Mouse (Mus musculus) small intestine, adult 2 months (tissue): ENCODE measurements around the gene Arl6ip1. TPM values are rescaled to one million over a fixed set of nuclear protein-coding genes. Genes with fewer than 3 reads are reported as not detected.

Experiments
- H3K27ac ChIP-seq: fragments of 200-500 bp; 2 replicates; pipeline ENCODE4 v1.5.1; 2012; ENCODE audit warnings: low read depth, low read length, control low read depth, inconsistent platforms; ENCODE audit not compliant: insufficient read depth
- H3K27me3 ChIP-seq: fragments of 200-500 bp; 2 replicates; pipeline ENCODE4 v1.6.1; 2012; ENCODE audit warnings: mild to moderate bottlenecking, moderate library complexity, low read length, inconsistent platforms; ENCODE audit not compliant: control insufficient read depth, insufficient read depth
- H3K36me3 ChIP-seq: fragments of 200-500 bp; 2 replicates; pipeline ENCODE4 v1.6.1; 2012; ENCODE audit warnings: mild to moderate bottlenecking, low read length, control low read depth, inconsistent platforms; ENCODE audit not compliant: control insufficient read depth, insufficient read depth
- H3K4me1 ChIP-seq: fragments of 200-500 bp; 2 replicates; pipeline ENCODE4 v1.6.1; 2012; ENCODE audit warnings: low read length, inconsistent platforms, mixed read lengths; ENCODE audit not compliant: control insufficient read depth, insufficient read depth, insufficient read length
- H3K4me3 ChIP-seq: fragments of 200-500 bp; 2 replicates; pipeline ENCODE4 v1.5.1; 2012; ENCODE audit warnings: low read depth, mild to moderate bottlenecking, control low read depth, inconsistent platforms, low read length, moderate library complexity
- CTCF ChIP-seq: fragments of 200-500 bp; IDR thresholded peaks from 2 replicates; pipeline ENCODE4 v1.5.1; 2012; ENCODE audit warnings: low read depth, mild to moderate bottlenecking, control low read depth, inconsistent platforms, low read length, moderate library complexity, mixed read lengths; ENCODE audit not compliant: insufficient replicate concordance, insufficient read length; ENCODE audit errors: extremely low read depth
- POLR2A ChIP-seq: fragments of 200-500 bp; IDR thresholded peaks from 2 replicates; pipeline ENCODE4 v1.6.1; 2012; ENCODE audit warnings: low read depth, mild to moderate bottlenecking, control low read depth, inconsistent platforms, low read length, moderate library complexity
- WGBS: fragments of 180-500 bp; shearing (Covaris S2); methylation state at CpG from one replicate; pipeline ENCODE4 v1.1.7; 2018; 5-methylcytosine and 5-hydroxymethylcytosine counted together
- polyA plus RNA-seq: library from polyadenylated mRNA; depleted of rRNA; stranded (reverse); fragments of >200 nt; gene quantifications from 2 replicates; pipeline ENCODE4 v1.2.3, GENCODE M21; 2012

Gene Arl6ip1
- polyA plus RNA-seq, 1 experiment, result 99.7 TPM

GRCm38 (mm10) chr7:118122235-118122634, 7.2 kb downstream of the Arl6ip1 start:
- Histone ChIP-seq H3K4me1 (peaks cover 2% of the 10 kb centered on the region; the same call in 1 of the 2 replicates), H3K27me3 (no peaks in the 10 kb centered on the region), H3K27ac (no peak overlapping the region), H3K36me3 (peaks cover 60% of the 10 kb centered on the region), H3K4me3 (no peak overlapping the region)
- TF ChIP-seq POLR2A, result no peak
- no peak for TF ChIP-seq CTCF
- WGBS, result 97% methylated on average over 7 of the region's 7 CpGs

- TF ChIP-seq CTCF (no peak), POLR2A (no peak)
- WGBS, result 85% methylated on average over 1 of the region's 1 CpGs
- Histone ChIP-seq H3K4me1 (peaks cover under 1% of the 10 kb centered on the region; the same call in 1 of the 2 replicates), H3K27me3 (no peaks in the 10 kb centered on the region), H3K27ac (no peak overlapping the region), H3K4me3 (no peak overlapping the region), H3K36me3 (peaks cover 47% of the 10 kb centered on the region)
Measured at GRCm38 (mm10) chr7:118120654-118121053, 8.8 kb downstream of the Arl6ip1 start.

- H3K36me3 ChIP-seq, result peaks cover 46% of the 10 kb centered on the region
- TF ChIP-seq POLR2A (no peak), CTCF (no peak)
Measured at GRCm38 (mm10) chr7:118119946-118120345, 9.5 kb downstream of the Arl6ip1 start.

GRCm38 (mm10) chr7:118119142-118119541, 10.3 kb downstream of the Arl6ip1 start:
- H3K36me3 ChIP-seq, result peaks cover 48% of the 10 kb centered on the region
- 63% methylated on average over 2 of the region's 2 CpGs for WGBS

More at GRCm38 (mm10) chr7:118119946-118120345, 9.5 kb downstream of the Arl6ip1 start:
- Histone ChIP-seq H3K27me3 (no peaks in the 10 kb centered on the region), H3K27ac (peak overlapping the region; percentile 53), H3K4me1 (peaks cover 2% of the 10 kb centered on the region; the same call in 1 of the 2 replicates), H3K4me3 (no peak overlapping the region)
- WGBS, result 72% methylated on average over 5 of the region's 5 CpGs

GRCm38 (mm10) chr7:118118426-118118825, 11.0 kb downstream of the Arl6ip1 start:
- 71% methylated on average over 3 of the region's 3 CpGs for WGBS
- Histone ChIP-seq H3K36me3 (peaks cover 49% of the 10 kb centered on the region), H3K27ac (no peak overlapping the region)

More at GRCm38 (mm10) chr7:118119142-118119541, 10.3 kb downstream of the Arl6ip1 start:
- TF ChIP-seq POLR2A, result no peak
- Histone ChIP-seq H3K4me1 (peaks cover 6% of the 10 kb centered on the region; the same call in 1 of the 2 replicates), H3K27ac (peak overlapping the region; percentile 5; the same call in 1 of the 2 replicates), H3K27me3 (no peaks in the 10 kb centered on the region), H3K4me3 (no peak overlapping the region)

GRCm38 (mm10) chr7:118117539-118118210, 11.8 kb downstream of the Arl6ip1 start:
- H3K36me3 ChIP-seq, result peaks cover 50% of the 10 kb centered on the region
- no peak overlapping the region for H3K4me3 ChIP-seq
- TF ChIP-seq POLR2A, result no peak
- no peak for TF ChIP-seq CTCF
- 60% methylated on average over 4 of the region's 4 CpGs for WGBS
- H3K27ac ChIP-seq, result no peak overlapping the region
- no peaks in the 10 kb centered on the region for H3K27me3 ChIP-seq
- peaks cover 8% of the 10 kb centered on the region; the same call in 1 of the 2 replicates for H3K4me1 ChIP-seq

More at GRCm38 (mm10) chr7:118118426-118118825, 11.0 kb downstream of the Arl6ip1 start:
- H3K4me3 ChIP-seq, result no peak overlapping the region
- peaks cover 7% of the 10 kb centered on the region; the same call in 1 of the 2 replicates for H3K4me1 ChIP-seq
- H3K27me3 ChIP-seq, result no peaks in the 10 kb centered on the region
- TF ChIP-seq CTCF (no peak), POLR2A (no peak)

GRCm38 (mm10) chr7:118116787-118117538, 12.5 kb downstream of the Arl6ip1 start:
- Histone ChIP-seq H3K27me3 (no peaks in the 10 kb centered on the region), H3K4me3 (peak overlapping the region; percentile 91; the same call in 1 of the 2 replicates), H3K4me1 (peaks cover 12% of the 10 kb centered on the region; the same call in 1 of the 2 replicates), H3K27ac (no peak overlapping the region), H3K36me3 (peaks cover 55% of the 10 kb centered on the region)
- 16% methylated on average over 8 of the region's 8 CpGs for WGBS
- TF ChIP-seq CTCF (no peak), POLR2A (no peak)
